Mouse (Mus musculus): ENCODE results near the gene Gm42791. TPM values are rescaled to one million over a fixed set of nuclear protein-coding genes. Genes with fewer than 3 reads are reported as not detected.

Gene Gm42791
- polyA plus RNA-seq, 1 experiment from 2014 or later, result 2.1 TPM

DNA sequence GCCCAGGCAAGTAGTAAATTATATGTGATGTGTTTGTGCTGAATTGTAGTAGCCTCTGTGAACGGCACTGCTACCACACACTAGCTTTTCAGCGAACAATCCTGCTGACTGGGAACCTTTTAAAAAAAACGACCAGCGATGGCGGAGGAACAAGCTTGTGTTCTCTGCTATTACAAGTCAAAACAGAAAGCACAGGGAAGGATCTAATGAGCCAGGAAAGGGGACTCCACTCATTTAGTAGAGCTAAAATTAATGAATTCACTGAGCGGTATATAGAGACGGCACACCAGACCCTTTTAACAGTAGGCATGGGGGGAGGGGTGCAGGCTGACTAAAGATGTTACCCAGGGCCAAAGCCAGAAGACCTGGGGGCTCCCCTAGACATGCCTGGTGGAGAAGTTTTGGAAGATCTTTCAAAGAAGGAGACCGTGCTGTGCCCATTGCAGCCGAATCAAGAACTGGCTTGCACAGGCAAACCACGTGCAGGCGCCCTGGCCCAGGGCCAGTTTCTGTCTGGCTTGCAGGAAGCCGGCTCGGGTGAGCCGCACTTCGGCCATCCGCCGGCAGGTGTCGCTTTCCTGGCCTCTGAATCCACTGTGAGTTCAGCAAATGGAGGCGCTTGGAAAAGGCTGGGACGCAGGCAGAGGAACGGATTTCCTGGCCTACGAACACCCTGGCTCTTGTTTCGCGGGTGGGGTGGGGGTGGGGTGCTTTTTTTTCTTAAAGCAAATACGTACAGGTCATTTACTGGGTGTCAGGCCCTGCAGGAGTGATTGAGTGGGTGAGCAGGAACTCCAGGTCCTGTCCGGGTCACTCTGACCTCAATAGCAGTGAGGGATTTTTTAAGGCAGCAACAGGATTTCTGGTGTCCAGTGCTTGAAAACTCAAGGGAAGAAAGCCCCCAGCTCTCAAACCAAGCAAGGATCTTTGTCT lies 11.7 kb upstream of the Gm42791 start:
- peak; percentile 89 for ATAC-seq (ENCODE audit: low FRiP score, low read depth)
- peak overlapping the region; percentile 81 for H3K27ac ChIP-seq (replicated peaks)
- H3K9me3 ChIP-seq, result no peaks in the 10 kb centered on the region
- H3K9ac ChIP-seq, result peak overlapping the region; percentile 31; the same call in 1 of the 2 replicates
- 6% methylated on average over 26 of the region's 26 CpGs for WGBS
- H3K4me3 ChIP-seq, result peak overlapping the region; percentile 32
- H3K4me1 ChIP-seq (replicated peaks), result peaks cover 20% of the 10 kb centered on the region
- H3K4me2 ChIP-seq, result peak overlapping the region; percentile 59
- H3K36me3 ChIP-seq, result no peaks in the 10 kb centered on the region
- H3K27me3 ChIP-seq, result no peaks in the 10 kb centered on the region

DNA sequence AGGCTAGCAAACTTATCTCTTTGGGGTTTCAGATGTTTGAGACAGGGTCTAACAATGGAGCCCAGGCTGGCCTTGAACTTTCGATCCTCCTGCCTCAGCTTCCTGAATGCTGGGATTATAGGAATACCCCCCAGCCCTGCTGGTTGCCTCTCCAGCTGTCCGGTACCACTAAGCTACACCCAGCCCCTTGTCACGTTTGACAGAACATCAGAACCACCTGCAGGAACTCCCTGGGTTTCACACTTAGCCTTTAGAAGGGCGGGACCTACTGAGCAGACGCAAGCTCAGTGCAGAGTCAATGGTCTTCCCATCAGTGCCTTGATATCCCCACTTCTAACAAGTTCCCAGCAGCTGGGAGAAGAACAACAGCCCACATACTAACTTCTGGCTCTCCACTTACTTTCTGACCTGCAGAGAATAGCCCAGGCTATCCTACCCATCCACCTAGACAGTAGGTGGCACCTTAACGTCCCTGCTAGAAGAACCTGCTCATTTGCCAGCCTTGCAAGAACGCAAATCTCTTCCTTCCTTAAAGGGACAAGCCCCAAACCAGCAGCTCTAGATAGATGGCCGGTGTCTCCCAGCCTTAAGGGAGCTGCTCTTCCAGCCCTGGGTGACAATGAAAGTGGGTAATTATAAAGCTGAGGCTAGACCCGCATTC lies 10.9 kb upstream of the Gm42791 start:
- Histone ChIP-seq H3K4me1 (replicated peaks) (peaks cover 20% of the 10 kb centered on the region), H3K36me3 (no peaks in the 10 kb centered on the region), H3K9me3 (no peaks in the 10 kb centered on the region), H3K4me2 (peak overlapping the region; percentile 59), H3K27ac (replicated peaks) (peak overlapping the region; percentile 81), H3K9ac (no peak overlapping the region), H3K27me3 (no peaks in the 10 kb centered on the region), H3K4me3 (peak overlapping the region; percentile 32)
- 69% methylated on average over 9 of the region's 9 CpGs for WGBS
- ATAC-seq (ENCODE audit: low FRiP score, low read depth), result 0 out of 2 replicates have a peak, but pooled peaks have one; percentile 19

DNA sequence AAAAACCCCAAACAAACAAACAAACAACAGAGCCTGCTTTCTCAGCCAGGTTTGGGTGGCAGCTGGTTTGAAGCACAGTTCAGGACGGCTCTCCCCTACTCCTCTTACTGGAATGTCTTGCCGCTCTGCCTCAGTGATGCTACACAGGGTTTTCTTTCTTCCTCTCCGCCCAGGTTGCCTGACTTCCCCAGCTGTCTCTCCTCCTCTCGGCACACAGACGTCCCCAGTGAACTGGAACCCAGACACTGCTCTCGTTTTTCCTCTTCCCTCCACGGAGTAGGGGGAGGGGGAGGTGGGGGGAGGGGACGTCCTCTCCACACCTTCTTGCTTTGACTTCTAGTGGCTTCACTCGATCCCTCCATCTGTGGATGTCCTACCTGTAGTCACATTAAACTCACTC lies 10.1 kb upstream of the Gm42791 start:
- H3K4me1 ChIP-seq (replicated peaks), result peaks cover 20% of the 10 kb centered on the region
- 40% methylated on average over 9 of the region's 9 CpGs for WGBS
- H3K27ac ChIP-seq (replicated peaks), result no peak overlapping the region
- no peaks in the 10 kb centered on the region for H3K9me3 ChIP-seq
- no peaks in the 10 kb centered on the region for H3K27me3 ChIP-seq
- H3K4me3 ChIP-seq, result no peak overlapping the region
- H3K9ac ChIP-seq, result no peak overlapping the region
- no peaks in the 10 kb centered on the region for H3K36me3 ChIP-seq
- ATAC-seq (ENCODE audit: low FRiP score, low read depth), result no peak
- no peak overlapping the region for H3K4me2 ChIP-seq

DNA sequence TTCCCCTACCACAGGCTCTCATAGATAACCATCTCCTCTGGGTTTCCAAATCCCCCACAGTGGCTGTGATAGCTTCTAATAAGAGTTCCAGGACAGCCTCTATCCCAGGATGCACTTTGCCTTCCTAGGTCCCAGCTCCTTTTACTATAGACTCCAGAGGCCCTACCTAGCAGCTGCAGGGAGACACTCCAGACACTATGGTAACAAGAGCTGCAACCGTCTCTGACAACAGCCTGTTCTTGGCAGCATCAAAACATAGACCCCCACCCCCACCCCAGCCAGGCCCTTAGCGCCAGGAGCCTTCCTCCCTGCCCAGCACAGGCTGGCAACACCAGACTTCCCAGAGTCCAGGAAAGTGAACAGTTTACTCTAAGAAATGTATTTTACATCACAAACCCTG lies 8.2 kb upstream of the Gm42791 start:
- Histone ChIP-seq H3K27ac (replicated peaks) (no peak overlapping the region), H3K27me3 (no peaks in the 10 kb centered on the region), H3K4me3 (no peak overlapping the region), H3K4me1 (replicated peaks) (peaks cover 20% of the 10 kb centered on the region), H3K4me2 (no peak overlapping the region), H3K36me3 (no peaks in the 10 kb centered on the region), H3K9ac (no peak overlapping the region), H3K9me3 (no peaks in the 10 kb centered on the region)
- no peak for ATAC-seq (ENCODE audit: low FRiP score, low read depth)
- 31% methylated on average over 2 of the region's 2 CpGs for WGBS

DNA sequence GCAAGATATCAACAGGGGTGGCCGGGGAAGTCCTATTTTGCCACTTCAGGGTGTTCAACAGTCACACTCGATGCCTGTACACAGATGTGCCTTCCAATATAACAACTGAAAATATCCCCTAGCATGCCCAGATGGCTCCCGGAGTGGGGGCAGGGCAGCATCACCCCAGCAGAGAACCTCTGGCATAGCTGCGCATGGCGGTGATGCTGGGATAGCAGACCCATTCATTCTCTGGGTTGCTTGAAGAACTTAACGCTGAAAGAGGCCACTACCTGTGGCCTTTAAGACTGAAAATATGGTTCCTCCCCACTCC lies 7.8 kb upstream of the Gm42791 start:
- no peak for ATAC-seq (ENCODE audit: low FRiP score, low read depth)
- 72% methylated on average over 6 of the region's 6 CpGs for WGBS

DNA sequence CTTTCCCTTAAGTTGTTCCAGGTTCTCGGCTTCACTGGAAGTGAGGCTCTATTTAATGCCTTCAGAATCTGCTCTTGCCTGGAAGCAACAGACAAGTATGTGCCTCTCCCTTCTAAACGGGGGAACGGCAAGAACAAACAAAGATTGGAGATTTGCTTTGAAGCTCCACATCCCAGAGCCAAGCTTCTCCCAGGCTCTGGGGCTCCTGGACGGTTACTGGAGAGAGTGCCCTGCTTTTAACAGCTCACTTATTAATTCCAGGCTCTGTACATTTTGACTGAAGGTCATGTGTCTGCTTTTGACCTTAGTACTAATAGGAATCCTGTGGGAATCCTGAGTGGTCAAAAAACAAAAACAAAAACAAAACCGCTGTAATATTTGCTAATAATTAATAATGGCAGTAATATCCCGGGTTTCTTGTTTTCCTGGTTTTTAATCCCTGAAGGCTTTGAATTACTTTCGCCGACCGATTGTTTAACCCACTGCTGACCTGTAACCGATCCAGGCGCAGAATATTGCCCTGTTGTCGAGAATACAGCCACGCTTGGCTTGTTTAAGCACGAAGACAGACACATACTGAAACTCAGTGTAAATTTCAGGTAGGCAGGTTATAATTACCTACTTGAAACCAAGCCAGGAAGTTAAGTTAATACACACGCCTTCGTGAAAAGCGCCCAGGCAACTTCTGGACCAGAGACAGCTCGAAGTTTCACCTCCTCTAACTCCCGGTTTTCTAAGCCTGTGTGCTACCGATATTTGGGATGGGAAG lies 7.3 kb upstream of the Gm42791 start:
- H3K9me3 ChIP-seq, result no peaks in the 10 kb centered on the region
- no peak overlapping the region for H3K9ac ChIP-seq
- no peak overlapping the region for H3K4me3 ChIP-seq
- ATAC-seq (ENCODE audit: low FRiP score, low read depth), result no peak
- peaks cover 20% of the 10 kb centered on the region for H3K4me1 ChIP-seq (replicated peaks)
- 70% methylated on average over 20 of the region's 20 CpGs for WGBS
- H3K27me3 ChIP-seq, result no peaks in the 10 kb centered on the region
- no peaks in the 10 kb centered on the region for H3K36me3 ChIP-seq
- H3K4me2 ChIP-seq, result no peak overlapping the region
- no peak overlapping the region for H3K27ac ChIP-seq (replicated peaks)

More for the DNA sequence above, 7.8 kb upstream of the Gm42791 start:
- Histone ChIP-seq H3K9ac (no peak overlapping the region), H3K4me3 (no peak overlapping the region), H3K9me3 (no peaks in the 10 kb centered on the region), H3K36me3 (no peaks in the 10 kb centered on the region), H3K27ac (replicated peaks) (no peak overlapping the region), H3K4me1 (replicated peaks) (peaks cover 20% of the 10 kb centered on the region), H3K4me2 (no peak overlapping the region), H3K27me3 (no peaks in the 10 kb centered on the region)

DNA sequence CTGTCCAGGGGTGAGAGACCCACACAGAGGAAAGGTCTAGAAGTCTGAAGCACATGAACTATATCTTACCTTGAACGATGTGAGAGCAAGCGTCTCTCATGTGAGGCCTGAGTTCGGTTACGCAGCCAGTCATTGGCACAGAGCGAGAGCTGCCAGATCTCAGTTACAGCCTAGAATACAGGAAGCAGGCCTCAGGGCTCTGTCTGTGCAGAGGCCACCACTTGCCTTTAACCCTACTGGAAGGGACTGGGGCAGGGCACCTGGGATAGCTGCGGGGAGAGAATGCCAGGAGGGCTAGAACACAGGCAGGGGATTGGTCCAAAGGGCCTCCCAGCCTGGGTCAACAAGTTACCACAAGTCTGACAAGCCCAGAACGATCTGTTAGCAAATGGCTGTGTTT lies 4.9 kb upstream of the Gm42791 start:
- Histone ChIP-seq H3K4me2 (no peak overlapping the region), H3K4me1 (replicated peaks) (peaks cover 23% of the 10 kb centered on the region), H3K9ac (no peak overlapping the region), H3K4me3 (no peak overlapping the region), H3K36me3 (no peaks in the 10 kb centered on the region), H3K27ac (replicated peaks) (no peak overlapping the region), H3K9me3 (no peaks in the 10 kb centered on the region), H3K27me3 (no peaks in the 10 kb centered on the region)
- WGBS, result 94% methylated on average over 7 of the region's 7 CpGs
- ATAC-seq (ENCODE audit: low FRiP score, low read depth), result no peak

DNA sequence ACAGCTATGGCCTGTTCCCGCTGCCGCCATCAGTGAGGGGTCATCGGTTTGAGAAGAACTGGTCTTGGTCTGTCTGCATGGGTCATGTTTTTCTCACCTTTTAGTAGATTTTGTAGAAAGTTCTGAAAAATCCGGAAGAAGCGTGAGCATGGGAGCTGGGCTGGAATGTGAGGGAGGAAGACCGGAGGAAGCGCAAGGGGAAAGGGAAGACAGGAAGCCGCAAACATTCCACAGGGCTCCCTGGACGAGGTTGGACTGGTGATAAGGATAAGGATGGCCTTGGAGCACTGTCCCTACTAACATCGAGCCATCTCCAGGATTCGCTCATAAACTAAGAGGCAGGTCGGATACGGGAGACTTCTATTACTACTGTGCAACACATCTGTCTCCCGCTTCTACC lies 3.6 kb upstream of the Gm42791 start:
- WGBS, result 88% methylated on average over 14 of the region's 14 CpGs
- Histone ChIP-seq H3K36me3 (no peaks in the 10 kb centered on the region), H3K4me1 (replicated peaks) (peaks cover 34% of the 10 kb centered on the region), H3K27ac (replicated peaks) (no peak overlapping the region), H3K9ac (no peak overlapping the region), H3K27me3 (no peaks in the 10 kb centered on the region), H3K4me3 (no peak overlapping the region), H3K4me2 (no peak overlapping the region), H3K9me3 (no peaks in the 10 kb centered on the region)
- ATAC-seq (ENCODE audit: low FRiP score, low read depth), result no peak

DNA sequence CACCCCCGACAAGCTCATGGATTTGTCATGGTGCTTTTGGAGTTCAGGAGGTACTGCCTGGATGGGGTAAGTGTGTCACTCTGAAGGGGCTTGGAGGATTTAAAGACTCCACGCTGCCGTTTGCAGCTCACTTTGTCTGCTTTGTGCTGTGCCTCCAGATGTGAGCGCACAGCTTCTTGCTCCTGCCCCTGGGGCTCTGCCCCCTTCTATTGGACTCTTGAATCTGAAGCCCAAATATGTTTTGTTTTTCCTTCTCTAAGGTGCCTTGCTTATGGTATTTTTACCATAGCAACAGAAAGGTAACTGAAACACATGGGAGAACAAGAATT lies 1.7 kb upstream of the Gm42791 start:
- H3K9ac ChIP-seq, result no peak overlapping the region
- no peak overlapping the region for H3K27ac ChIP-seq (replicated peaks)
- 44% methylated on average over 4 of the region's 4 CpGs for WGBS
- H3K27me3 ChIP-seq, result no peaks in the 10 kb centered on the region
- H3K36me3 ChIP-seq, result no peaks in the 10 kb centered on the region
- no peak overlapping the region for H3K4me2 ChIP-seq
- ATAC-seq (ENCODE audit: low FRiP score, low read depth), result no peak
- no peak overlapping the region for H3K4me3 ChIP-seq
- peaks cover 31% of the 10 kb centered on the region for H3K4me1 ChIP-seq (replicated peaks)
- no peaks in the 10 kb centered on the region for H3K9me3 ChIP-seq

DNA sequence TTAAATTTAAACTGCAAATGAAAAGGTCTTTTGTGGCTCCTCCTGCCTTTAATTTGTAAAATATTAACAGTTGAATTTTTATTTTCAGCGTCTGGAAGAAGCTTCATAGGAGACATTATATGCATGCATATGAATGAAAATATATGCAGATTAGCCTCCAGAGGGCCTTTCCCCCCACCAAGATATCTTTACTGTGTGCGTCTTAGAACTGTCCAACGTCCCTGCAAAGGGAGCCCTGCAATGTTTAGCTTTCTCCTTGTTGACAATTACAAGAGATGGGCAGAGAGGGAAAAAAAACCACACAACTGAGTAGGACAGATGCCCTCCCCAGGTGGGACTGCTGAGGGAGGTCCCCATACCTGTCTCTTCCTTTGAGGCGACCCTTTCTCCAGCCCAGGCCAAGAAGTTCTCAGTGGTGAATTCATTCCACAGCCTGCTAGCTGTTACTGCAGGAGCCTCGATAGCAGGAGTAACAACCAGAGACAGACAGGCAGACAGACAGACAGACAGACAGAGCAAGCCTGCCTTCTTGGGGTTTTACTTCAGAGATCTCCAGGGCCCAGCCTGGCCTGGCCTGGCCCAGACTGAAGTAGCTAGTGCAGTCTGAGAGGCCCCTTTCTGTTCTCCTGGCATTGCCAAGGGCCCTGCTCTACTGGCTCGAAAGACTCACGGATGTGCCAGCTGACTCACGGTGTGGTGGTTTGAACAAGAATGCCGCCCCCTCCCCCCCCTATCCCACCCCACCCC lies 1.2 kb upstream of the Gm42791 start:
- Histone ChIP-seq H3K27ac (replicated peaks) (no peak overlapping the region; the same call in 1 of the 2 replicates), H3K4me1 (replicated peaks) (peaks cover 31% of the 10 kb centered on the region), H3K27me3 (no peaks in the 10 kb centered on the region), H3K36me3 (no peaks in the 10 kb centered on the region), H3K9ac (no peak overlapping the region), H3K4me3 (no peak overlapping the region), H3K4me2 (no peak overlapping the region), H3K9me3 (no peaks in the 10 kb centered on the region)
- peak; percentile 61; the same call in 1 of the 2 replicates for ATAC-seq (ENCODE audit: low FRiP score, low read depth)
- 48% methylated on average over 9 of the region's 9 CpGs for WGBS

DNA sequence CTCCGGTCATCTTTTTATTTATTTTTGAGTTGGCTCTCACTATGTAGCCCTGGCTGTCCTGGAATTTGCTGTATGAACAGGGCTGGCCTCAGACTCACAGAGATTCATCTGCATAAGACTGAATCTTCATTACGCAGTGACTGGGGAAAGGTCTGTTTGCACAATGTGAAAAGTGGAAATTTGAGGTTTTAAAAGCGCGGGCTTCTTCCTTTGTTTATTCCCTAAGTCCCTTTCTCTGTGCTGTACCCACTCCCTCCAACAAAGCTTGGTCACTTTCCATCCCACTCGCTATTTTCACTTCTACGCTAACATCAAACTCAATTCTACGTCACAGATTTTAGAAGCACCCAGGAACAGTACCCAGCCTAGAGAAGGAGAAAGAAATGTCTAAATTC lies 639 bp downstream of the Gm42791 start:
- Histone ChIP-seq H3K4me2 (peak overlapping the region; percentile 91), H3K4me1 (replicated peaks) (peaks cover 31% of the 10 kb centered on the region), H3K9me3 (no peaks in the 10 kb centered on the region), H3K4me3 (peak overlapping the region; percentile 52), H3K36me3 (no peaks in the 10 kb centered on the region), H3K27me3 (no peaks in the 10 kb centered on the region), H3K9ac (peak overlapping the region; percentile 55), H3K27ac (replicated peaks) (peak overlapping the region; percentile 92)
- 43% methylated on average over 7 of the region's 7 CpGs for WGBS
- ATAC-seq (ENCODE audit: low FRiP score, low read depth), result no peak

All from hindbrain, embryonic 15.5 days (tissue).